Mouse (Mus musculus) MEL (cell line): ENCODE measurements around the gene Uhrf2.

Experiments
- BHLHE40 ChIP-seq: IDR thresholded peaks from 2 replicates; pipeline ENCODE4 v1.6.1; 2012; ENCODE audit warnings: low read depth, mild to moderate bottlenecking, inconsistent platforms, low read length, improper control_type of control experiment, borderline replicate concordance
- CTCF ChIP-seq, 3 experiments: IDR thresholded peaks in 2 of 3; conservative IDR thresholded peaks in 1 of 3; 2 replicates each; pipeline ENCODE4 v1.5.1; 2011 to 2012; ENCODE audit warnings: low read length in 3 of 3, low read depth in 2 of 3, mild to moderate bottlenecking in 2 of 3, improper control_type of control experiment in 1 of 3, inconsistent platforms in 1 of 3, mixed read lengths in 1 of 3, moderate library complexity in 1 of 3; ENCODE audit not compliant: control insufficient read depth in 1 of 3, insufficient read depth in 1 of 3, poor library complexity in 1 of 3, severe bottlenecking in 1 of 3
- EP300 ChIP-seq, 2 experiments: IDR thresholded peaks; 2 replicates each; pipeline ENCODE4 v1.6.1; 2011; ENCODE audit warnings: improper control_type of control experiment in 2 of 2, low read length in 2 of 2, low read depth in 1 of 2, mild to moderate bottlenecking in 1 of 2
- ETS1 ChIP-seq: IDR thresholded peaks from 2 replicates; pipeline ENCODE4 v1.6.1; 2012; ENCODE audit warnings: low read depth, mild to moderate bottlenecking, inconsistent platforms, low read length, improper control_type of control experiment, moderate library complexity
- MAFK ChIP-seq: IDR thresholded peaks from 2 replicates; pipeline ENCODE4 v1.6.1; 2011; ENCODE audit warnings: low read depth, mild to moderate bottlenecking, low read length, improper control_type of control experiment, borderline replicate concordance
- MEF2A ChIP-seq: IDR thresholded peaks from 2 replicates; pipeline ENCODE4 v1.6.1; 2014; ENCODE audit warnings: low read depth, mild to moderate bottlenecking, inconsistent platforms, low read length, improper control_type of control experiment; ENCODE audit not compliant: poor library complexity, insufficient replicate concordance, severe bottlenecking; ENCODE audit errors: extremely low read depth
- NRF1 ChIP-seq: IDR thresholded peaks from 2 replicates; pipeline ENCODE4 v1.6.1; 2014; ENCODE audit warnings: low read depth, mild to moderate bottlenecking, inconsistent platforms, low read length, improper control_type of control experiment, moderate library complexity; ENCODE audit not compliant: poor library complexity, insufficient read depth, severe bottlenecking
- POLR2A ChIP-seq, 2 experiments: IDR thresholded peaks; 2 replicates each; pipeline ENCODE4 v1.6.1; 2011 to 2012; ENCODE audit warnings: low read length in 2 of 2, mild to moderate bottlenecking in 2 of 2, control low read depth in 1 of 2, improper control_type of control experiment in 1 of 2, low read depth in 1 of 2, moderate library complexity in 1 of 2; ENCODE audit not compliant: control insufficient read depth in 1 of 2, insufficient read depth in 1 of 2, poor library complexity in 1 of 2
- POLR2AphosphoS2 ChIP-seq: IDR thresholded peaks from 2 replicates; pipeline ENCODE4 v1.6.1; 2011; ENCODE audit warnings: low read length, improper control_type of control experiment
- POLR2AphosphoS5 ChIP-seq: IDR thresholded peaks from 2 replicates; pipeline ENCODE4 v1.6.1; 2012; ENCODE audit warnings: low read depth, borderline replicate concordance, mild to moderate bottlenecking, inconsistent platforms, low read length, moderate library complexity, mixed read lengths
- SIN3A ChIP-seq: IDR thresholded peaks from 2 replicates; pipeline ENCODE4 v1.6.1; 2012; ENCODE audit warnings: low read length, improper control_type of control experiment, inconsistent platforms
- ZC3H11A ChIP-seq: IDR thresholded peaks from 2 replicates; pipeline ENCODE4 v1.6.1; 2012; ENCODE audit warnings: low read depth, mild to moderate bottlenecking, inconsistent platforms, low read length, improper control_type of control experiment

- TF ChIP-seq CTCF (IDR thresholded peaks at IDR 0.05 in 2 of 3, conservative IDR thresholded peaks at IDR 0.05 in 1 of 3; ENCODE audit: control insufficient read depth in 1 of 3, insufficient read depth in 1 of 3, low read depth in 2 of 3, low read length in 3 of 3, poor library complexity in 1 of 3, severe bottlenecking in 1 of 3) (no peak), POLR2AphosphoS2 (no peak), ZC3H11A (no peak), POLR2A (IDR thresholded peaks at IDR 0.05; ENCODE audit: control insufficient read depth in 1 of 2, insufficient read depth in 1 of 2, low read depth in 1 of 2, low read length in 2 of 2, poor library complexity in 1 of 2) (no peak), MAFK (no peak), NRF1 (no peak), EP300 (IDR thresholded peaks at IDR 0.05; ENCODE audit: low read depth in 1 of 2, low read length in 2 of 2) (no peak), ETS1 (no peak), MEF2A (no peak), BHLHE40 (no peak), POLR2AphosphoS5 (no peak), SIN3A (no peak)
Observed at GRCm38 (mm10) chr19:30065797-30066196, 35.5 kb downstream of the Uhrf2 start.
